Mouse (Mus musculus): ENCODE results near the gene Rybp.

Rybp gene

GRCm38 (mm10) chr6:100188883-100189743 lies 98.2 kb downstream of the Rybp start:
- no peak for DNase-seq

DNA sequence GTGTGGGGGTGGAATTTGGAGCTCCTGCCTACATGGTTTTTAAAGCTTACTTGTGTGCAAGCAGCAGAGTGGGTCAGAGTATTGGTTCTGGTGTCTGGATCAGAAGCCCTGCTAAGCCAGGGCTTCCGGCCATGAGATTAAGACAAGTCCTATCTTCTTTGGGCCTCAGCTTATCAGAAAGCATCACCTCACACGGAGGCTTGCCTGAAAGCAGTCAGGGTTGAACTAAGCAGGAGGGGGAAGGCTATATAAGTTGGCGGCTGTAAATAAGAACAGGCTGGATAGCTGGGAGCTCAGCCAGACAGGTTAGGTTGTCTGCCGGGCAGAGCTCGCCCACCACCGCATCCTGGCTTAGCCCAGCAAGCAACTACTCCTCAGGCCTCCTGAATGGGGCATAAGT lies 99.5 kb downstream of the Rybp start:
- DNase-seq: no peak

GRCm38 (mm10) chr6:100186789-100187188 lies 100.5 kb downstream of the Rybp start:
- no peak for DNase-seq

- DNase-seq: no peak
Observed at GRCm38 (mm10) chr6:100185524-100185923, 101.8 kb downstream of the Rybp start.

- DNase-seq: no peak
Observed at GRCm38 (mm10) chr6:100183344-100183743, 103.9 kb downstream of the Rybp start.

GRCm38 (mm10) chr6:100180883-100181262 lies 106.4 kb downstream of the Rybp start:
- DNase-seq: no peak

DNA sequence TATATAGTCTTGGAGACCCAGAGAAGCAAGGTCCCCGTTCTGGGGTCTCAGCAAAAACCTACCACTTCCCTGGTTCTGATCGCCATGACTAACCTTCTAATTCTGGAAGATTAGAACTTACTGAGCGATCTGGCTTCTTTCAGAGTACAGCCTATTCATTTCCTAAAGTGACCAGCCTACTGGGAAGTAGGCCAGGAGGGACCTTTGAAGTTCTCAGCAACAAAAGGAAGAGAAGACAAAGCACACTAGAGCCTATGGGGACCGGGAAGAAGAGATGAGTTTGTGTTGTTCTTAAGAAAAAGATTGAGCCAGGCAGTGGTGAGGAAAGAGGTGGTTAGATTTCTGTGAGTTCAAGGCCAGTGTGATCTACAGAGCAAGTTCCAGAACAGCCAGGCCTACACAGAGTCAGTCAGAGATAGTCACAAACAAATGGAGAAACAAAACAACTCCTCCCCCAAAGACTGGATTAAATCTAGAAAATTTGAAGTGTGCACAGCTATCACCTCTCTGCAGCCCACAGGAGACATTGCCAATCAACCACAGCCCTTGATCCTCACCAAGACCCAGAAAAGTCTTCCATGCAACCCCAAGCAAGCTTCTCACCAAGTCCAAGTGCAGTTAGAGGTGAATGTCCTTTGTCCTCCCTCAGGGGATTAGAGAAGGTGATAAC lies 106.9 kb downstream of the Rybp start:
- no peak for DNase-seq

GRCm38 (mm10) chr6:100178830-100179229 lies 108.5 kb downstream of the Rybp start:
- no peak for DNase-seq

Measured in thymus, postnatal 14 days (tissue).